Mouse (Mus musculus): Measurements from ENCODE around the gene Nadsyn1. TPM values are rescaled to one million over a fixed set of nuclear protein-coding genes. Genes with fewer than 3 reads are reported as not detected.

Nadsyn1 gene
- polyA plus RNA-seq, 1 experiment from 2014 or later: 5.7 TPM

GRCm38 (mm10) chr7:143821241-143821640 lies 1.4 kb downstream of the Nadsyn1 start:
- no peaks in the 10 kb centered on the region for H3K36me3 ChIP-seq (ENCODE audit: control insufficient read depth, insufficient read depth)
- ATAC-seq: no peak
- no peak overlapping the region for H3K9ac ChIP-seq (replicated peaks; ENCODE audit: low read depth, low read length)
- no peak overlapping the region for H3K4me3 ChIP-seq (replicated peaks; ENCODE audit: low read length)
- H3K4me2 ChIP-seq (ENCODE audit: low read length): no peak overlapping the region
- H3K27ac ChIP-seq (ENCODE audit: low read length): no peak overlapping the region
- H3K27me3 ChIP-seq (replicated peaks; ENCODE audit: control insufficient read depth, insufficient read depth, low read length): no peaks in the 10 kb centered on the region
- 88% methylated on average over 2 of the region's 2 CpGs for WGBS
- H3K9me3 ChIP-seq (ENCODE audit: control insufficient read depth, low read length): no peaks in the 10 kb centered on the region
- peaks cover 12% of the 10 kb centered on the region for H3K4me1 ChIP-seq (replicated peaks; ENCODE audit: control insufficient read depth, insufficient read depth, low read length)

- Histone ChIP-seq H3K9ac (replicated peaks; ENCODE audit: low read depth, low read length) (no peak overlapping the region), H3K27ac (ENCODE audit: low read length) (no peak overlapping the region), H3K4me1 (replicated peaks; ENCODE audit: control insufficient read depth, insufficient read depth, low read length) (peaks cover 12% of the 10 kb centered on the region), H3K4me3 (replicated peaks; ENCODE audit: low read length) (no peak overlapping the region), H3K9me3 (ENCODE audit: control insufficient read depth, low read length) (no peaks in the 10 kb centered on the region), H3K27me3 (replicated peaks; ENCODE audit: control insufficient read depth, insufficient read depth, low read length) (no peaks in the 10 kb centered on the region), H3K4me2 (ENCODE audit: low read length) (no peak overlapping the region), H3K36me3 (ENCODE audit: control insufficient read depth, insufficient read depth) (peaks cover 3% of the 10 kb centered on the region; the same call in 1 of the 2 replicates)
- no peak for ATAC-seq
- WGBS: 86% methylated on average over 4 of the region's 4 CpGs
Observed at GRCm38 (mm10) chr7:143819201-143819600, 3.4 kb downstream of the Nadsyn1 start.

GRCm38 (mm10) chr7:143808909-143809308 lies 13.7 kb downstream of the Nadsyn1 start:
- H3K27ac ChIP-seq (ENCODE audit: low read length): no peak overlapping the region
- 47% methylated on average over 1 of the region's 1 CpGs for WGBS
- H3K36me3 ChIP-seq (ENCODE audit: control insufficient read depth, insufficient read depth): 0 out of 2 replicates have a peak, but pooled peaks cover 3% of the 10 kb centered on the region
- H3K4me1 ChIP-seq (replicated peaks; ENCODE audit: control insufficient read depth, insufficient read depth, low read length): 0 out of 2 replicates have a peak, but pooled peaks cover 3% of the 10 kb centered on the region
- no peak for ATAC-seq
- no peaks in the 10 kb centered on the region for H3K9me3 ChIP-seq (ENCODE audit: control insufficient read depth, low read length)
- no peaks in the 10 kb centered on the region for H3K27me3 ChIP-seq (replicated peaks; ENCODE audit: control insufficient read depth, insufficient read depth, low read length)
- H3K4me2 ChIP-seq (ENCODE audit: low read length): no peak overlapping the region
- no peak overlapping the region for H3K9ac ChIP-seq (replicated peaks; ENCODE audit: low read depth, low read length)
- no peak overlapping the region for H3K4me3 ChIP-seq (replicated peaks; ENCODE audit: low read length)

- no peak overlapping the region for H3K9ac ChIP-seq (replicated peaks; ENCODE audit: low read depth, low read length)
- no peak overlapping the region for H3K4me3 ChIP-seq (replicated peaks; ENCODE audit: low read length)
- no peak overlapping the region for H3K4me2 ChIP-seq (ENCODE audit: low read length)
- no peak overlapping the region for H3K27ac ChIP-seq (ENCODE audit: low read length)
- H3K36me3 ChIP-seq (ENCODE audit: control insufficient read depth, insufficient read depth): no peaks in the 10 kb centered on the region
- ATAC-seq: peak; percentile 50; the same call in 1 of the 2 replicates
- 31% methylated on average over 5 of the region's 5 CpGs for WGBS
- no peaks in the 10 kb centered on the region for H3K27me3 ChIP-seq (replicated peaks; ENCODE audit: control insufficient read depth, insufficient read depth, low read length)
- 0 out of 2 replicates have a peak, but pooled peaks cover 3% of the 10 kb centered on the region for H3K4me1 ChIP-seq (replicated peaks; ENCODE audit: control insufficient read depth, insufficient read depth, low read length)
- no peaks in the 10 kb centered on the region for H3K9me3 ChIP-seq (ENCODE audit: control insufficient read depth, low read length)
Observed at GRCm38 (mm10) chr7:143805199-143805624, 17.4 kb downstream of the Nadsyn1 start.

- peaks cover 5% of the 10 kb centered on the region; the same call in 1 of the 2 replicates for H3K36me3 ChIP-seq (ENCODE audit: control insufficient read depth, insufficient read depth)
- no peak overlapping the region for H3K9ac ChIP-seq (replicated peaks; ENCODE audit: low read depth, low read length)
- no peak overlapping the region for H3K4me3 ChIP-seq (replicated peaks; ENCODE audit: low read length)
- 0 out of 2 replicates have a peak, but pooled peaks cover 3% of the 10 kb centered on the region for H3K4me1 ChIP-seq (replicated peaks; ENCODE audit: control insufficient read depth, insufficient read depth, low read length)
- H3K4me2 ChIP-seq (ENCODE audit: low read length): no peak overlapping the region
- WGBS: 90% methylated on average over 8 of the region's 8 CpGs
- no peak for ATAC-seq
- no peak overlapping the region for H3K27ac ChIP-seq (ENCODE audit: low read length)
- H3K27me3 ChIP-seq (replicated peaks; ENCODE audit: control insufficient read depth, insufficient read depth, low read length): no peaks in the 10 kb centered on the region
- no peaks in the 10 kb centered on the region for H3K9me3 ChIP-seq (ENCODE audit: control insufficient read depth, low read length)
Observed at GRCm38 (mm10) chr7:143801195-143802065, 21.2 kb downstream of the Nadsyn1 start.

- Histone ChIP-seq H3K4me3 (replicated peaks; ENCODE audit: low read length) (no peak overlapping the region), H3K27ac (ENCODE audit: low read length) (no peak overlapping the region), H3K36me3 (ENCODE audit: control insufficient read depth, insufficient read depth) (peaks cover 5% of the 10 kb centered on the region; the same call in 1 of the 2 replicates), H3K4me2 (ENCODE audit: low read length) (no peak overlapping the region), H3K9ac (replicated peaks; ENCODE audit: low read depth, low read length) (no peak overlapping the region), H3K4me1 (replicated peaks; ENCODE audit: control insufficient read depth, insufficient read depth, low read length) (0 out of 2 replicates have a peak, but pooled peaks cover 3% of the 10 kb centered on the region), H3K27me3 (replicated peaks; ENCODE audit: control insufficient read depth, insufficient read depth, low read length) (no peaks in the 10 kb centered on the region), H3K9me3 (ENCODE audit: control insufficient read depth, low read length) (no peaks in the 10 kb centered on the region)
- 97% methylated on average over 1 of the region's 1 CpGs for WGBS
- ATAC-seq: no peak
Observed at GRCm38 (mm10) chr7:143800770-143801169, 21.9 kb downstream of the Nadsyn1 start.

GRCm38 (mm10) chr7:143798783-143799182 lies 23.9 kb downstream of the Nadsyn1 start:
- no peak for ATAC-seq
- Histone ChIP-seq H3K4me3 (replicated peaks; ENCODE audit: low read length) (no peak overlapping the region), H3K9me3 (ENCODE audit: control insufficient read depth, low read length) (no peaks in the 10 kb centered on the region), H3K4me2 (ENCODE audit: low read length) (no peak overlapping the region), H3K27me3 (replicated peaks; ENCODE audit: control insufficient read depth, insufficient read depth, low read length) (no peaks in the 10 kb centered on the region), H3K27ac (ENCODE audit: low read length) (no peak overlapping the region), H3K9ac (replicated peaks; ENCODE audit: low read depth, low read length) (no peak overlapping the region), H3K4me1 (replicated peaks; ENCODE audit: control insufficient read depth, insufficient read depth, low read length) (no peaks in the 10 kb centered on the region), H3K36me3 (ENCODE audit: control insufficient read depth, insufficient read depth) (peaks cover 5% of the 10 kb centered on the region; the same call in 1 of the 2 replicates)
- 87% methylated on average over 4 of the region's 4 CpGs for WGBS

- no peak overlapping the region for H3K27ac ChIP-seq (ENCODE audit: low read length)
- WGBS: 60% methylated on average over 4 of the region's 4 CpGs
Observed at GRCm38 (mm10) chr7:143793121-143793520, 29.5 kb downstream of the Nadsyn1 start.

GRCm38 (mm10) chr7:143792336-143792985 lies 30.2 kb downstream of the Nadsyn1 start:
- Histone ChIP-seq H3K4me1 (replicated peaks; ENCODE audit: control insufficient read depth, insufficient read depth, low read length) (no peaks in the 10 kb centered on the region), H3K4me3 (replicated peaks; ENCODE audit: low read length) (no peak overlapping the region), H3K27me3 (replicated peaks; ENCODE audit: control insufficient read depth, insufficient read depth, low read length) (no peaks in the 10 kb centered on the region), H3K27ac (ENCODE audit: low read length) (no peak overlapping the region), H3K4me2 (ENCODE audit: low read length) (no peak overlapping the region), H3K9me3 (ENCODE audit: control insufficient read depth, low read length) (no peaks in the 10 kb centered on the region), H3K9ac (replicated peaks; ENCODE audit: low read depth, low read length) (no peak overlapping the region), H3K36me3 (ENCODE audit: control insufficient read depth, insufficient read depth) (peaks cover 5% of the 10 kb centered on the region; the same call in 1 of the 2 replicates)
- 68% methylated on average over 6 of the region's 6 CpGs for whole genome bisulfite sequencing
- ATAC-seq: no peak

More at GRCm38 (mm10) chr7:143793121-143793520, 29.5 kb downstream of the Nadsyn1 start:
- Histone ChIP-seq H3K9me3 (ENCODE audit: control insufficient read depth, low read length) (no peaks in the 10 kb centered on the region), H3K4me3 (replicated peaks; ENCODE audit: low read length) (no peak overlapping the region), H3K4me2 (ENCODE audit: low read length) (no peak overlapping the region), H3K27me3 (replicated peaks; ENCODE audit: control insufficient read depth, insufficient read depth, low read length) (no peaks in the 10 kb centered on the region), H3K36me3 (ENCODE audit: control insufficient read depth, insufficient read depth) (peaks cover 5% of the 10 kb centered on the region; the same call in 1 of the 2 replicates), H3K4me1 (replicated peaks; ENCODE audit: control insufficient read depth, insufficient read depth, low read length) (no peaks in the 10 kb centered on the region), H3K9ac (replicated peaks; ENCODE audit: low read depth, low read length) (no peak overlapping the region)
- no peak for ATAC-seq

Measured in forebrain, embryonic 16.5 days (tissue).